In the genomic region with DNA sequence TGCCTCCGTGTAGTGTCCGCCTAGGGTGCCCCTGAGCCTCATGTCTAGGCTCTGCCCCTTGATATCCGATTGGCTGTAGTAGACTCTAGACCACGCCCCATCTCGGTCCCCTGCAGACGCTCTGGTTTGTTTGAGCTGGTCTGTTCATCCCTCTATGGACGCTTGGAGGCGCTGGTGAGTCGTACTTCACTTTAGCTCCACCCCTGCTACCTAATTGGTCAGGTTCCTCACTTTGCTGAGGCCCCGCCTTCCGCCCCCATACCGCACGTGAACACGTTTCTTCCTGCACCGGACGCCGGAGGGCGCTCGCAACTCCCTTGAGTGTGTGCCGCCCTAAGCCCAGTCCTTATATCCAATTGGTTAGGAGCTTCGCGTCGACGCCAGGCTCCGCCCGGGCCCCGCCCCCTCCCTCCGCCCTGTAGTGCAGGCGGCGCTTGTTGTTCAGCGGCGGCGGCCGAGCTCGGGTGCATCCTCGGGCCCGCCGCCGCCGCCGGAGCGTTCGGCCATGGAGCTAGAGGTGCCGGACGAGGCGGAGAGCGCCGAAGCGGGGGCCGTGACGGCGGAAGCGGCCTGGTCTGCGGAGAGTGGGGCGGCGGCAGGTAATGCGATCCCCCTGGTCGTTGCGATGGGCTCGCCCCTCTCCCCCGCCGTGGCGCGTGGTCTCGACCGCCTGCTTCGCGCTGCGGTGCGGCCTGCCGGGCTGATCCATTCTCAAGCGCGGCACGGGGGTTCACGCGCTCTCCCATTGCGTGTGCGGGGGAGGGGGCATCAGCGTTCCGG, we compare ENCODE assay signal across 8 mouse cellular contexts. TPM values are rescaled to one million over a fixed set of nuclear protein-coding genes. Genes with fewer than 3 reads are reported as not detected.
DNase-seq lines count a peak whose midpoint lies in the region; ATAC-seq lines count a peak whose summit lies in the region.

A gene (plus strand): TSS at position 410 of the 780 bp plus-strand sequence.

- H3K4me2 ChIP-seq in hindbrain, embryonic 12.5 days (replicated peaks) = peak within 1 kb of the TSS; percentile 99

- H3K4me3 ChIP-seq in hindbrain, embryonic 12.5 days = peak within 1 kb of the TSS; percentile 81

- WGBS in hindbrain, embryonic 12.5 days = under 1% methylated on average over 69 of the region's 80 CpGs

- H3K27ac ChIP-seq in hindbrain, embryonic 12.5 days = peak within 1 kb of the TSS; percentile 92

- peak; percentile 95 for ATAC-seq in hindbrain, embryonic 12.5 days (ENCODE audit: low FRiP score)

- peak; percentile 100 for DNase-seq in NIH3T3 (ENCODE audit: low read depth)
- peak; percentile 99 for DNase-seq in cerebellum, postnatal 10 days
- peak; percentile 100 for DNase-seq in frontal cortex, postnatal 10 days (ENCODE audit: low spot score in 2 of 2)
- peak; percentile 99 to 100 for DNase-seq in layer of hippocampus, postnatal 14 days (ENCODE audit: low spot score in 2 of 2)
- DNase-seq in lung, postnatal 14 days = peak; percentile 99
- DNase-seq in retina, adult 2 months (ENCODE audit: low read depth, low spot score) = peak; percentile 100
- DNase-seq in thymus, postnatal 36 days = peak; percentile 99 to 100

- peak within 1 kb of the TSS; percentile 86 for H3K9ac ChIP-seq in hindbrain, embryonic 12.5 days

- H3K4me1 ChIP-seq in hindbrain, embryonic 12.5 days = peaks cover 37% of the 10 kb centered on the region

- no peaks in the 10 kb centered on the region for H3K9me3 ChIP-seq in hindbrain, embryonic 12.5 days (replicated peaks)

- peaks cover 32% of the 10 kb centered on the region for H3K27me3 ChIP-seq in hindbrain, embryonic 12.5 days

- peaks cover 5% of the 10 kb centered on the region; the same call in 1 of the 2 replicates for H3K36me3 ChIP-seq in hindbrain, embryonic 12.5 days

RNA-seq across cellular contexts. Expression of the gene that starts here (rescaled TPM):
- polyA plus RNA-seq in hindbrain, embryonic 12.5 days (2016; fragmentation: Nextera tagmentation; extraction: Ambion mirVana) = 97.3 and 103 TPM in 2 replicates
- total RNA-seq in layer of hippocampus, postnatal 14 days (2021) = 100 to 1,000 TPM; 330 to 352 TPM

Comparison
In these comparisons a context has a peak if more than half of its experiments do, and no peak if none do; other contexts are left out.
1. Peak in every context shown above with its lines: DNase-seq, ATAC-seq, H3K4me3 ChIP-seq and H3K27ac ChIP-seq.